Mouse (Mus musculus) thymus, adult 18-20 months (tissue): Measurements from ENCODE around the gene Recql.
"Not testable (repeated sequence)": the region's sequence is repeated elsewhere in the genome, so short reads cannot be mapped to it uniquely, and the experiment has no call there.

Experiments
- DNase-seq, 2 experiments: peaks; one replicate each; pipeline ENCODE4 v3.0.0; 2022; ENCODE audit warnings: mixed read lengths in 2 of 2

The Recql gene

DNA sequence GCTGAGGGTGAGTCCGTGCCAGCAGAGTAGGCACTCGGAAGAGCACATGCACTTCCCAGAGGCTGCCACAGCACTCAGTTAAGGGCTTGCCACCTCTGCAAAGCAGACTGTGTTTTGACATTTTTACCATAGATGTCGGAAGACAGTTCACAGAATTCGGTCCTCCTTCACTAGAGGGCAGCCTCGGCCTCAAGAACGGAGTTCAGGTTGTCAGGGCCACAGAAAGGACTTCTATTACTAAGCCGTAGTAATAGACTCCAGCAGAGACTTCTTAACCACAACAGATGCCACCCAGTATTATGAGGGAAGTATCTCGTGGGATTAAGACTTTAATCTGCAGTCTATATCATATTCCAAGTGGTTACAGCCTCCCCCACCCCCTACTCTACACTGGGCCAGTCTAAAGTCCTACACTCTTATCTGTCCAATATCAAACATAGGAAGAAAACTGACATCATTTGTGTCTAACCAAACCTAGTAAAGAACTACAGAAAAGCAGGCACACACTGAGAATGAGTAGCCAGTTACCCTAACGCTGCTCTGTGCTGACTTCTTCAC lies 23.8 kb downstream of the Recql start:
- DNase-seq = no peak

DNA sequence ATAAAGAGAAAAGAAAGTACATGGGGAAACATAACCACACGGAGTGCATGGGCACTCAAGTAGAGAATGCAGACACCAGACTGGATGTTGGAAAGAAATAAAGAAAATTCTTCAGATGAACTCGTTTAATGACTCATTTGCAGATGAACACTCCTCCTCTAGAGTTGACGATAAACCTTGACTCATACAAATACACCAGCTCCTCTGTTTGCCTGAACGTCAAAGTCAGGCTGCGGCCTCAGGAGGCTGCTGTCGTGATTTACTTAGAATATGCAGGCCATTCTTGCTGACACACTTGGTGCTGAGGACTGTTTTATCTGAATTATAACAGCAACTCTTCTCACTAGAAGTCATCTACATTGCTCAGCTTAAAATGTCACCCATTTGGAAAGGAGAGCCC lies 24.9 kb downstream of the Recql start:
- DNase-seq = no peak

DNA sequence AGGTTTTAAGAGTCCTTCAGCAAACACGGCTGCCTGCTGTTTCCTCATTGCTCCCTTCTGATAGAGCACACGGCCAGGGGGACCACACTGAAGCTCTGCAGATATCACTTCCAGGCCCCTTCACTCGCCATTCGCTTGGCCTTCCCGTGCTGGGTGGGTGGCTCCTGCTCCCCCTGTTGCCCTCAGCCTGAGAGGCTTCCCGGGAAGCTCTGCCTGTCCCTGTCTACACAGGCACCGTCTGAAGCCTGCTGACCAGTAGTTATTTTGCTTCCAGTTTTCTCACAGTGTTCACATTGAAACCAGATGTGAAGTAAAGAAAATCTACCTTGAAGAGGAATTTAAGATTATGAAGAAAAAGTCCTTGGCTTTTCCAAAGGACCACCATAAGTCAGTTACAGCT lies 29.8 kb downstream of the Recql start:
- DNase-seq = no peak

- not testable (repeated sequence) for DNase-seq
Observed at GRCm38 (mm10) chr6:142352099-142352498, 34.8 kb downstream of the Recql start.

DNA sequence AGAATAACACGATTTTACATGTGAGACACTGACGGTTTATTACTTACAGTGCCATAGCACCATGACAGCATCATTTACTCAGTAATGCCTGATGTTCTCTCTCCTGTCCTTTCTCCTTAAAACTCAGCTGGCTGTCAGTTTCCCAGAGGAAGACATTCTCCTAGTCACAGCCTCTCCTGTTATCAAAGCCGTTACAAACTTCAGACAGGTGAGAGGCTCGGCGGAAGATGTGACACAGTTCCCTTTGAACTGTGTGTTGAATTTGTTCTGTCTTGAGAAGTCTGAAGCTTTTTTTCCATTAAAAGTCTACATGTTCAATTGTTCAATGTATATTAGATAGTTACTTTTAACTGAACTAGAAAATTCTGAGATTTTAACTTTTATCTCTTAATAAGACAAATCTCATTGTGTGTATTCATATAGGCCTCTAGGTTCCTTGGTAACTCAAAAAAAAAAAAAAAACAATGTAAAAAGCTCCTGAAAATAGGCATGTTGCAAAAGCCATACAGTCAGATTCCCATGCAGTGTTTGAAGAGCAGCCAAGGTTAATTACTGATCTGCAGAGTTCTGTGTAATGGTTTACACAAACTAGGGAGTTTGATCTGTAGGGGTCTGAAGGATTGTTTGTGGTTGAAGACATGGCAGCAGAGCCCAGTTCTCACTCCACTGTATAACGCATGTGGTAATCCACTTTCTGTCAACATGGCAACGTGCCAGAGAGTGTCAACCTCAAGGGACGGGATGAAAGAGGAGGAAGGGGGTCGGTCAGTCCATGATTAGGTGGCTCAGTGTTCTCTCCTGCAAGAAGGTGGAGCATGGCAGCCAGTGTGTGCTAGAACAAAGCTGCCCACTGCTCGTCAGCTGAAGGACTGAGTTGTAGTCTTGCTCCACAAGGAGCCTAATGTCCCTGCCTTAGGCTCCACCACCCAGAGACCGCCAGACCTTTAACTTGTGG lies 39.2 kb downstream of the Recql start:
- DNase-seq = no peak

- no peak for DNase-seq
Observed at GRCm38 (mm10) chr6:142346181-142347110, 40.4 kb downstream of the Recql start.

- DNase-seq = peak; percentile 75 to 83
Observed at GRCm38 (mm10) chr6:142345440-142346038, 41.3 kb downstream of the Recql start, which contains the start of gene Pyroxd1. Pyroxd1 (plus strand) TSS chr6:142345654.

- no peak for DNase-seq
Observed at GRCm38 (mm10) chr6:142343561-142343960, 43.3 kb downstream of the Recql start.

DNA sequence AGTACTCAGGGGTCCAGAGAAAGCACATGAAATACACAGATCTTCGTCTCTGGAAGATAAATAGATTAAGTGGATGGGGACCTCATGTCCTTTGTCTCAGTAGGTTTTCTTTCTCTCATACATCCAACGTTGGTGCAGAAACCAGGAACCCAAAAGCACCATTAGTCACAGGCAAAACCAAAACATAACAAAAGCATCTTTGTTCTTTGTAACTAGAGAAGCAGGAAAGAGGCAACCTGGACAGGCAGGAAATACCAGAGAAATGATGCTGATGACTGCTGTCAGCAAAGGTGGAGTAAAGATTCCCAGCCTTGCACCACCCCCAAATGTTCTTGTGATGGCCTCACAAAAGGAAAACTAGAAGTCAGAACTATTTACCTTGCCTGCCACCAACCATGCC lies 47.3 kb downstream of the Recql start:
- DNase-seq = no peak

DNA sequence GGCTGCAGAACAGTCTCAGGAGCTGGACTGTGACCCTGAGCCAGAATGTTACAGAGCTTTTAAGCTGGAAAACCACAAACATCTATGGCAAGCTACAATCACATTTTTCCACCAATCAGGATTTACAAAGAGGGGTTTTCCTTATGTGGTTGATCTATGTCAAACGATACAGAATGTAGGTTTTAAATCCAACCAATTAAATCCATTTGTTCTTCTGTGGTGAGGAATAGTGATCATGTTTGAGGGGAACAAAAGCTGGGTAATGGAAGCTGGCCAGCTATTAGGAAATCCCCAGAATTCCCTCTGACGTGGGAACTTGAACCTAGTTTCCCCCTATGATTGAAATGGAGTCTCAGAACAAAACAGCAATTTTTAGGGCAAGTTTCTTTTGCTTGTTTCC lies 47.9 kb downstream of the Recql start:
- no peak for DNase-seq

- DNase-seq = no peak
Observed at GRCm38 (mm10) chr6:142329201-142329600, 57.7 kb downstream of the Recql start.

GRCm38 (mm10) chr6:142326598-142326997 lies 60.3 kb downstream of the Recql start:
- DNase-seq = no peak

- DNase-seq = no peak
Observed at GRCm38 (mm10) chr6:142322881-142323280, 64.0 kb downstream of the Recql start, which contains the start of gene Slco1a5. Slco1a5 (minus strand) TSS chr6:142322981.

- DNase-seq = no peak
Observed at GRCm38 (mm10) chr6:142317106-142317505, 69.8 kb downstream of the Recql start.

DNA sequence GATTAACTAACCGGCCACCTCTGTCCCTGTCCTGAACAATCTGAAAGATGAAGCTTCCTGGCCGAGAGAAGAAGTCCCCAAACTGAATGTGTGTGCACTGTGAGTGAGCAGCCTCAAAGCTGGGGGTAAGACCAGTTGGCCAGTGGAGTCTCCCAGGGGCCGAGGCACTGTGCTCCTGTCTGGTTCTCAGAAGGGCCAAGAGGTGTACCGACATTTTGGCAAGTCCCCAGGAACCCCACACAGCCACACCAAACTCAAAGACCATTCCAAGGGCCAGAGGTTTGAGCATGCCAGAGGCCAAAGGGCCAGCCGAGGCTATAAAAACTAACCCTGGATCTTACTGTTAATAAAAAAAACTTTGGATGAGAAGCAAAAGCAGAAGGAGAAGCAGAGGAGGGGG lies 72.6 kb downstream of the Recql start:
- no peak for DNase-seq

DNA sequence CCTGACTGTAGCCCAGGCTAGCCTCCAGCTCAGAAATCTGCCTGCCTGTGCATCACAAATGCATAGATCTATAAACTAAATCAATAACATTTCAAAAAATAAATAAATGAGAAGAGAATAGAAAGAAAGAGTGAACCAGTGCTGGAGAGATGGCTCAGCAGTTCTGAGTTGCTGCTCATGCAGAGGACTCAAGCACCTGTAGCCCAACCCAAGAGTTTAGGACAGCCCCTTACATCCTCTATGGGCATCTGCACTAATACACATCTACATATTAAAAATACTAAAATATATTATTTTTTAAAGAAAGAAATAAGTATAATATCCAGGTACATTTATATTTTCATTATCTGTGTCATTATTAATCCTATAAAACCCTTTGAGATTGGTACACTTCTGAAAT lies 81.8 kb downstream of the Recql start:
- DNase-seq = no peak
